Mouse (Mus musculus): ENCODE data around the gene Fitm2.

DNA sequence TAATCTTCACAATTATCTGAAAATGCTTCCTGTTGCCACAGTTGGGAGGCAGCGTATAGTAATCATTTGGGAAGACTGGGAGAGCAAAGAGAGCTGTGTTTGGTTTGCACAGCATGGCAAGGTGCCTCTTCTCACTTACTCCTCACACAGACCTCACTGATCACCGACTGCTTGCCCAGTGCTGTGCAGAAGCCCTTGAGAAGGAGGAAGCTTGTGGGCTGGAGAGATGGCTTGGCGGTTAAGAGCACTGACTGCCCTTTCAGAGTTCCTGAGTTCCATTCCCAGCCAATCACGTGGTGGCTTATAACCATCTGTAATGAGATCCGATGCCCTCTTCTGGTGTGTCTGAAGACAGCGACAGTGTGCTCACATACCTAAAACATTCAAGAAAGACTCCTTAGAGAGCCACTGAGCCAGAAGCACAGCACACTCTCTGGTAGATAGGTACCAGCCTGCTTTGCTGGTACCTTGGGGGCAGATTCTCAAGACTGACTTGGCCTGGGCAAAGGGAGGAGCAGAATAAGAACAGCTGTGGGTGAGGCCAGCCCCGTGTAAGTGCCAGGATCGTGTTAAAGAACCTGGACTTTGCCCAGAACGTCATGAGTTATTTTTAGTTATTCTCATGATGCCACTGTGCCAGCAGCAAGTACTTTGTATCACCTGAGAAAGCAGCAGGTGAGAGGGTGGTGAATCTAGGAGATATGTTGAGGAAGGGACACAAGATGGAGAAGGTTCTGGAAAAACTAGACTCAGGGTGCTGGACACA lies 49.4 kb downstream of the Fitm2 start:
- TF ChIP-seq POLR2A (IDR thresholded peaks at IDR 0.05; ENCODE audit: low read depth, low read length) (no peak), CTCF (conservative IDR thresholded peaks at IDR 0.05; ENCODE audit: insufficient read depth, insufficient read length, low read depth, low read length) (no peak)

All from kidney, adult 2 months (tissue).